Mouse (Mus musculus) left cerebral cortex, adult 6 months (tissue): ENCODE results near the gene Gm10300. TPM values are rescaled to one million over a fixed set of nuclear protein-coding genes. Genes with fewer than 3 reads are reported as not detected.

Experiments
- long read RNA-seq, 2 experiments: library from polyadenylated mRNA; unstranded; transcript quantifications; one replicate each; pipeline ENCODE4 v2.0.0; 2019 to 2020
- polyA plus RNA-seq: library from polyadenylated mRNA; unstranded; fragments of <200 nt; fragmentation: Nextera tagmentation; gene quantifications from 2 replicates; pipeline ENCODE4 v1.2.3, GENCODE M21; 2021

The Gm10300 gene
- 0.13 and 0.21 TPM in 2 replicates for polyA plus RNA-seq
- long read RNA-seq, experiment 1 = 0 reads
- long read RNA-seq, experiment 2 = 0 reads

GRCm38 (mm10) chr4:132074077-132074932 lies at the start of gene Gm10300:
Gene Gm10300, plus strand, starts transcription at chr4:132074697.

DNA sequence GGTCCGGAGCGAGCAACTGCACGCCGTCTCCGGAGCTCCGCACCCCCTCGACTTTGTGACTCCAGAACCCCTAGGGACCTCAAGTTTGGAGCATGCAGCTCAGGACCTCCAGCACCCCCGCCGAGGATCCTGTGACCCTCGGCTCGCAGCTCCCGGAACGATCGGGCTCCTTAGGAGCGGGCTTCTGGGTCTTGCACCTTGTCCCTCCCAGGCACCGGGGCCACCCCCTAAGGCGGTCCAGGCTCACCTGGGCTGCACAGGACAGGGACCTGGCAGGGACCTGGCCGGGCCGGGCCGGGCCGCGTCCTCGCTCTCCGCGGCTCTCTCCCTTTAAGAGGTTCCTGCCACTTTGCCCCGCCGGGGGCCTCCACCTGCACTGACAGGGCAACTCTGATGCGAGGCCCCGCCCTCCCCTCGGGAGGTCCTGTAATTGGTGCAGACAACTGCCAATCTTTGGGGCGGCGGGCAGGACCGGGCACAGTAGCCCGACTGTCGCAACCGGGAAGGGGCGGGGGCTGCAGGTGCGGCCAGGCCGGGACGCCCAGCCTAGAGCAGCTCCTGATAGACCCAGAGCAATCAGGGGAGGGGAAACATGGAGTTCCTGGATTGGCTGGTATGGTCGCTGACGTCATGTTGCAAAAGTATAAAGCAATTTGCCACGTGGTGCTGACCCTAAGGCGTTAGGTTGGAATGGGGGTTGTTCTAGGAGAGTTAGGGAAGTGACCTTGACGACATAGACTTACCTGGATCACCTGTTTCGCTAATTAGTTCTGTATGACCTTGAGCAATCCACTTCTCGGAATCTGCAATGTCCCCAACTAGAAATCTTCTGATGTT lies 654 bp downstream of the Gm10300 start, which contains the start of gene Epb41:
TSS of gene Epb41 (minus strand) at position 389 of the 837 bp plus-strand sequence.

Other genes starting within 250 kb of the Gm10300 start
- 8.2 and 9.9 TPM in 2 replicates for gene Ptpru, start 236.4 kb upstream of the Gm10300 start, polyA plus RNA-seq
- 19.2 and 21.5 TPM in 2 replicates for gene Mecr, start 231.2 kb upstream of the Gm10300 start, polyA plus RNA-seq
- gene Srsf4, start 201.1 kb upstream of the Gm10300 start, polyA plus RNA-seq = 39.5 and 47.1 TPM in 2 replicates
- gene Tmem200b, start 152.9 kb upstream of the Gm10300 start, polyA plus RNA-seq = 2.1 and 8.7 TPM in 2 replicates
- 5.7 and 7.3 TPM in 2 replicates for gene Epb41, start 624 bp downstream of the Gm10300 start, polyA plus RNA-seq
- gene Oprd1, start 69.8 kb downstream of the Gm10300 start, polyA plus RNA-seq = 1.4 and 2.2 TPM in 2 replicates
- 39.7 and 47.6 TPM in 2 replicates for gene Ythdf2, start 137.6 kb downstream of the Gm10300 start, polyA plus RNA-seq
- gene Gmeb1, start 186.9 kb downstream of the Gm10300 start, polyA plus RNA-seq = 8.7 and 17.9 TPM in 2 replicates
- 29.4 and 31.9 TPM in 2 replicates for gene Taf12, start 199.7 kb downstream of the Gm10300 start, polyA plus RNA-seq
- 7.7 and 7.9 TPM in 2 replicates for gene Rab42, start 228.7 kb downstream of the Gm10300 start, polyA plus RNA-seq